Mouse (Mus musculus) cortical plate, adult 2 months (tissue): ENCODE measurements around the gene Xylt1.

ENCODE experiments used
- CTCF ChIP-seq: fragments of 200-500 bp; IDR thresholded peaks from 2 replicates; pipeline ENCODE4 v1.5.1; 2011; ENCODE audit warnings: mild to moderate bottlenecking, control low read depth, low read length; ENCODE audit not compliant: insufficient read depth; ENCODE audit errors: extremely low read depth
- POLR2A ChIP-seq: fragments of 200-500 bp; IDR thresholded peaks from 2 replicates; pipeline ENCODE4 v1.6.1; 2011; ENCODE audit warnings: mild to moderate bottlenecking, low read length, control low read depth; ENCODE audit not compliant: insufficient read depth; ENCODE audit errors: extremely low read depth

GRCm38 (mm10) chr7:117521369-117521768 lies 140.6 kb downstream of the Xylt1 start:
- TF ChIP-seq CTCF (no peak), POLR2A (no peak)
